ENCODE assay signal across 23 mouse cellular contexts in the genomic region with DNA sequence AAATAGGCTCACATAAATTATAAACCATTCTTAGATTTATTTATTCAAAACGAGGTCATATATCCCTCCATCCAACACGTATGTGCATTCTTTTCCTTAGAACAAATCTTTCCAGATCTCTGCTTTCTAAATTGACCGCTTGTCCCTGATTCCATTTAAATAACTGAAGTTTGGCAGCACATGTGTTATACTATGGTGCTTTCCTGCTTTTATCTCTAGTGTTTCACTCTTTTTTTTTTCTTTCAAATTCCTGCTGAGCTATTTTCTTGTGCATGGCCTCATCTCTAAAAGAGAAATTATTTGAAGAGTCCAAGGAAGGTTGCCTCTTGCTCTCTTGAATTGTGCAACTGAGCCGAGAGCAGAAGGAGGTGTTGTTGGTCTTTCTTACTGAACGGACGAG.
A peak's percentile ranks its signal among the peaks of the same experiment; 100 is the strongest.
DNase-seq lines count a peak whose midpoint lies in the region; ATAC-seq and TF ChIP-seq lines count a peak whose summit lies in the region.
"Had no signal": no experiment of that assay in that cellular context is flagged by ENCODE, and none has a peak within 500 bp of the region (broad histone marks: within the 10 kb centered on the region; RNA-seq: fewer than 3 reads in every experiment).

No protein-coding gene starts in this region.

- H3K9me3 ChIP-seq in kidney, embryonic 16.5 days (ENCODE audit: low read length), result no peaks in the 10 kb centered on the region
- no peaks in the 10 kb centered on the region for H3K9me3 ChIP-seq in stomach, embryonic 14.5 days (ENCODE audit: control insufficient read depth, low read depth, low read length)
- H3K9me3 ChIP-seq in stomach, postnatal 0 days (ENCODE audit: control insufficient read depth, low read length), result no peaks in the 10 kb centered on the region
- no peaks in the 10 kb centered on the region for H3K9me3 ChIP-seq in limb, embryonic 13.5 days
- H3K9me3 ChIP-seq: forebrain, embryonic 15.5 days; heart, embryonic 12.5 days; hindbrain, embryonic 10.5 days; megakaryocyte, embryonic 14.5 days; midbrain, embryonic 13.5 days had no signal

- no peak for ATAC-seq in kidney, embryonic 16.5 days (ENCODE audit: low FRiP score, low TSS enrichment)
- ATAC-seq in stomach, embryonic 14.5 days (ENCODE audit: insufficient number of reproducible peaks, insufficient read depth, low FRiP score, low read depth), result no peak
- ATAC-seq in stomach, postnatal 0 days (ENCODE audit: low FRiP score, low TSS enrichment), result no peak
- ATAC-seq in limb, embryonic 13.5 days (ENCODE audit: low FRiP score, low read depth), result no peak
- ATAC-seq: forebrain, embryonic 15.5 days; hindbrain, embryonic 16.5 days; liver, postnatal 0 days; midbrain, embryonic 13.5 days had no signal

- no peak for TF ChIP-seq CTCF in stomach, postnatal 0 days (IDR thresholded peaks at IDR 0.05; ENCODE audit: low read depth)
- no peak for TF ChIP-seq CTCF in cerebellum, adult 2 months (IDR thresholded peaks at IDR 0.05; ENCODE audit: borderline replicate concordance, insufficient read depth, low read depth, low read length)

- H3K4me1 ChIP-seq in kidney, embryonic 16.5 days (ENCODE audit: insufficient read depth, low read length), result peaks cover 34% of the 10 kb centered on the region
- H3K4me1 ChIP-seq in stomach, embryonic 14.5 days (ENCODE audit: control insufficient read depth, insufficient read depth, low read length), result peaks cover 19% of the 10 kb centered on the region
- H3K4me1 ChIP-seq in stomach, postnatal 0 days (replicated peaks; ENCODE audit: control insufficient read depth, insufficient read depth), result peaks cover 3% of the 10 kb centered on the region; the same call in 1 of the 2 replicates
- H3K4me1 ChIP-seq in limb, embryonic 13.5 days, result peaks cover 67% of the 10 kb centered on the region
- no peaks in the 10 kb centered on the region for H3K4me1 ChIP-seq in cerebellum, adult 2 months (ENCODE audit: control insufficient read depth, insufficient read depth, low read length)
- H3K4me1 ChIP-seq: heart, embryonic 12.5 days; megakaryocyte, embryonic 14.5 days had no signal

- 40% methylated on average over 6 of the region's 6 CpGs for WGBS in kidney, embryonic 16.5 days
- WGBS in stomach, embryonic 14.5 days, result 38% methylated on average over 6 of the region's 6 CpGs
- 36% methylated on average over 6 of the region's 6 CpGs for WGBS in stomach, postnatal 0 days
- WGBS in limb, embryonic 13.5 days, result 38% methylated on average over 6 of the region's 6 CpGs
- 82% methylated on average over 6 of the region's 6 CpGs for WGBS in cerebellum, adult 2 months

- no peak overlapping the region for H3K4me3 ChIP-seq in kidney, embryonic 16.5 days (ENCODE audit: low read length)
- H3K4me3 ChIP-seq in stomach, embryonic 14.5 days (ENCODE audit: low read depth, low read length), result no peak overlapping the region
- no peak overlapping the region for H3K4me3 ChIP-seq in stomach, postnatal 0 days (ENCODE audit: low read depth, low read length)
- H3K4me3 ChIP-seq in limb, embryonic 13.5 days, result no peak overlapping the region
- no peak overlapping the region for H3K4me3 ChIP-seq in cerebellum, adult 2 months (replicated peaks; ENCODE audit: insufficient read depth, low read depth, low read length)
- H3K4me3 ChIP-seq: forebrain, embryonic 15.5 days; heart, embryonic 12.5 days; hindbrain, embryonic 10.5 days; megakaryocyte, embryonic 14.5 days; midbrain, embryonic 13.5 days had no signal

- H3K27ac ChIP-seq in kidney, embryonic 16.5 days (ENCODE audit: low read length), result 0 out of 2 replicates have a peak overlapping the region, but pooled peaks have one; percentile 25
- H3K27ac ChIP-seq in stomach, embryonic 14.5 days (ENCODE audit: low read length), result peak overlapping the region; percentile 64
- no peak overlapping the region for H3K27ac ChIP-seq in stomach, postnatal 0 days (replicated peaks)
- peak overlapping the region; percentile 69; the same call in 1 of the 2 replicates for H3K27ac ChIP-seq in limb, embryonic 13.5 days
- no peak overlapping the region for H3K27ac ChIP-seq in cerebellum, adult 2 months (ENCODE audit: insufficient read depth, low read length)
- H3K27ac ChIP-seq: forebrain, embryonic 15.5 days; hindbrain, embryonic 10.5 days; midbrain, embryonic 13.5 days had no signal

- no peak overlapping the region for H3K4me2 ChIP-seq in kidney, embryonic 16.5 days (replicated peaks; ENCODE audit: low read depth, low read length)
- no peak overlapping the region for H3K4me2 ChIP-seq in stomach, embryonic 14.5 days (replicated peaks; ENCODE audit: low read depth, low read length)
- H3K4me2 ChIP-seq in stomach, postnatal 0 days (replicated peaks; ENCODE audit: low read depth), result no peak overlapping the region
- H3K4me2 ChIP-seq in limb, embryonic 13.5 days (replicated peaks), result 0 out of 2 replicates have a peak overlapping the region, but pooled peaks have one; percentile 19
- H3K4me2 ChIP-seq: forebrain, embryonic 15.5 days; heart, embryonic 12.5 days; liver, embryonic 11.5 days; midbrain, embryonic 13.5 days had no signal

- no peaks in the 10 kb centered on the region for H3K27me3 ChIP-seq in kidney, embryonic 16.5 days (ENCODE audit: insufficient read depth, low read length)
- no peaks in the 10 kb centered on the region for H3K27me3 ChIP-seq in stomach, embryonic 14.5 days (ENCODE audit: control insufficient read depth, insufficient read depth, low read length)
- no peaks in the 10 kb centered on the region for H3K27me3 ChIP-seq in stomach, postnatal 0 days (ENCODE audit: control insufficient read depth, insufficient read depth, low read length)
- no peaks in the 10 kb centered on the region for H3K27me3 ChIP-seq in limb, embryonic 13.5 days
- no peaks in the 10 kb centered on the region for H3K27me3 ChIP-seq in cerebellum, adult 2 months (ENCODE audit: control insufficient read depth, insufficient read depth, low read length)
- H3K27me3 ChIP-seq: forebrain, embryonic 15.5 days; heart, embryonic 12.5 days; megakaryocyte, embryonic 14.5 days; midbrain, embryonic 13.5 days had no signal

- no peak for TF ChIP-seq EP300 in stomach, postnatal 0 days (optimal IDR thresholded peaks at IDR 0.05)

- TF ChIP-seq POLR2A in cerebellum, adult 2 months (IDR thresholded peaks at IDR 0.05; ENCODE audit: borderline replicate concordance, insufficient read depth, low read length), result no peak

- no peak for DNase-seq in kidney, postnatal 14 days
- DNase-seq in stomach, postnatal 0 days (ENCODE audit: low spot score), result no peak
- no peak for DNase-seq in embryo, embryonic 10 days (ENCODE audit: low spot score)
- DNase-seq in cerebellum, adult 2 months, result no peak
- DNase-seq: adrenal gland, adult 2 months; cerebellum, adult 11-12 months; cerebellum, postnatal 14 days; gastrocnemius, postnatal 10 days; layer of hippocampus, postnatal 36 days; liver, postnatal 0 days; right cerebral cortex, postnatal 14 days; thymus, adult 2 months; thymus, postnatal 4 days had no signal

- no peak overlapping the region for H3K9ac ChIP-seq in kidney, embryonic 16.5 days (replicated peaks; ENCODE audit: low read length)
- no peak overlapping the region for H3K9ac ChIP-seq in stomach, embryonic 14.5 days (replicated peaks; ENCODE audit: low read depth, low read length)
- H3K9ac ChIP-seq in stomach, postnatal 0 days (ENCODE audit: low read length), result no peak overlapping the region
- no peak overlapping the region for H3K9ac ChIP-seq in limb, embryonic 13.5 days
- H3K9ac ChIP-seq: forebrain, embryonic 15.5 days; heart, embryonic 12.5 days; liver, postnatal 0 days; midbrain, embryonic 13.5 days had no signal

- peaks cover 11% of the 10 kb centered on the region for H3K36me3 ChIP-seq in kidney, embryonic 16.5 days (ENCODE audit: insufficient read depth, low read length)
- peaks cover 3% of the 10 kb centered on the region; the same call in 1 of the 2 replicates for H3K36me3 ChIP-seq in stomach, embryonic 14.5 days (ENCODE audit: control insufficient read depth, insufficient read depth, low read length)
- H3K36me3 ChIP-seq in stomach, postnatal 0 days (ENCODE audit: control insufficient read depth, insufficient read depth, low read length), result 0 out of 2 replicates have a peak, but pooled peaks cover 6% of the 10 kb centered on the region
- peaks cover 33% of the 10 kb centered on the region for H3K36me3 ChIP-seq in limb, embryonic 13.5 days
- H3K36me3 ChIP-seq: forebrain, embryonic 15.5 days had no signal

Comparison
In these comparisons a context has a peak if more than half of its experiments do, and no peak if none do; other contexts are left out.
1. H3K27ac ChIP-seq: peak in kidney, embryonic 16.5 days (single experiment), stomach, embryonic 14.5 days (single experiment) and limb, embryonic 13.5 days (single experiment); none in stomach, postnatal 0 days (single experiment) and cerebellum, adult 2 months (single experiment).